Mouse (Mus musculus) lung, embryonic 14.5 days (tissue): ENCODE data around the gene Foxg1. TPM values are rescaled to one million over a fixed set of nuclear protein-coding genes. Genes with fewer than 3 reads are reported as not detected.

Experiments used
- ATAC-seq: fragments of 200-750 bp; cut with Nextera tagmentation; 2 replicates; pipeline ENCODE4 v1.8.0; 2017; ENCODE audit warnings: mild to moderate bottlenecking, moderate TSS enrichment, moderate library complexity; ENCODE audit not compliant: insufficient read depth
- DNase-seq: peaks from one replicate; pipeline ENCODE4 v3.0.0-alpha.2; 2015
- H3K27ac ChIP-seq: fragments of 300-500 bp; sonication (generic); 2 replicates; pipeline ENCODE4 v1.5.1; 2014; ENCODE audit warnings: low read depth, mild to moderate bottlenecking, moderate library complexity
- H3K27me3 ChIP-seq: fragments of 300-500 bp; sonication (generic); 2 replicates; pipeline ENCODE4 v1.6.1; 2014; ENCODE audit warnings: low read length, control low read depth; ENCODE audit not compliant: insufficient read depth
- H3K36me3 ChIP-seq: fragments of 300-500 bp; sonication (generic); 2 replicates; pipeline ENCODE4 v1.6.1; 2014; ENCODE audit warnings: control low read depth; ENCODE audit not compliant: insufficient read depth
- H3K4me1 ChIP-seq: fragments of 300-500 bp; sonication (generic); 2 replicates; pipeline ENCODE4 v1.6.1; 2014; ENCODE audit warnings: antibody characterized with exemption, control low read depth; ENCODE audit not compliant: insufficient read depth
- H3K4me2 ChIP-seq: fragments of 300-500 bp; sonication (generic); 2 replicates; pipeline ENCODE4 v1.6.1; 2014; ENCODE audit warnings: mild to moderate bottlenecking
- H3K4me3 ChIP-seq: fragments of 300-500 bp; sonication (generic); 2 replicates; pipeline ENCODE4 v1.5.1; 2014; ENCODE audit warnings: low read depth, low read length
- H3K9ac ChIP-seq: fragments of 300-500 bp; sonication (generic); 2 replicates; pipeline ENCODE4 v1.6.1; 2014
- H3K9me3 ChIP-seq: fragments of 300-500 bp; sonication (generic); 2 replicates; pipeline ENCODE4 v1.6.1; 2016; ENCODE audit warnings: low read depth, low read length, control low read depth
- CTCF ChIP-seq: IDR thresholded peaks from 2 replicates; pipeline ENCODE4 v1.5.1; 2016; ENCODE audit warnings: antibody characterized with exemption, low read depth
- WGBS: fragments of 180-500 bp; shearing (Covaris S2); extraction: QIAGEN DNeasy Blood & Tissue Kit; methylation state at CpG from one replicate; pipeline ENCODE4 v1.1.7; 2014; 5-methylcytosine and 5-hydroxymethylcytosine counted together
- polyA plus RNA-seq: library from polyadenylated mRNA; unstranded; fragments of >200 nt; fragmentation: Nextera tagmentation; extraction: Ambion mirVana; gene quantifications from 2 replicates; pipeline ENCODE4 v1.2.1, GENCODE M21; 2014

The Foxg1 gene
- polyA plus RNA-seq, 1 experiment from 2014 or later = 0.09 TPM

GRCm38 (mm10) chr12:49398163-49398540, 15.7 kb downstream of the Foxg1 start:
- Histone ChIP-seq H3K36me3 (no peaks in the 10 kb centered on the region), H3K9ac (no peak overlapping the region), H3K4me3 (no peak overlapping the region), H3K4me2 (no peak overlapping the region), H3K27me3 (peaks cover 83% of the 10 kb centered on the region), H3K9me3 (no peaks in the 10 kb centered on the region), H3K27ac (no peak overlapping the region), H3K4me1 (no peaks in the 10 kb centered on the region)
- DNase-seq (no peak), ATAC-seq (no peak)
- no peak for TF ChIP-seq CTCF

- TF ChIP-seq CTCF = no peak
- Histone ChIP-seq H3K27me3 (peaks cover 85% of the 10 kb centered on the region), H3K4me1 (no peaks in the 10 kb centered on the region), H3K4me2 (no peak overlapping the region), H3K9ac (no peak overlapping the region), H3K4me3 (no peak overlapping the region), H3K9me3 (no peaks in the 10 kb centered on the region), H3K36me3 (no peaks in the 10 kb centered on the region), H3K27ac (no peak overlapping the region)
- 22% methylated on average over 3 of the region's 3 CpGs for WGBS
- DNase-seq = no peak
- no peak for ATAC-seq
Measured at GRCm38 (mm10) chr12:49398636-49399035, 16.2 kb downstream of the Foxg1 start.

- no peak for DNase-seq
- no peak for ATAC-seq
- TF ChIP-seq CTCF = no peak
Measured at GRCm38 (mm10) chr12:49399611-49400010, 17.2 kb downstream of the Foxg1 start.

GRCm38 (mm10) chr12:49400036-49400852, 17.8 kb downstream of the Foxg1 start:
- no peak for TF ChIP-seq CTCF
- Histone ChIP-seq H3K9me3 (no peaks in the 10 kb centered on the region), H3K27ac (no peak overlapping the region), H3K4me3 (no peak overlapping the region), H3K4me1 (no peaks in the 10 kb centered on the region), H3K4me2 (no peak overlapping the region), H3K36me3 (no peaks in the 10 kb centered on the region), H3K9ac (no peak overlapping the region), H3K27me3 (peaks cover 83% of the 10 kb centered on the region)
- ATAC-seq (no peak), DNase-seq (peak; percentile 1)
- 7% methylated on average over 9 of the region's 9 CpGs for WGBS

More at GRCm38 (mm10) chr12:49399611-49400010, 17.2 kb downstream of the Foxg1 start:
- no peak overlapping the region for H3K4me2 ChIP-seq
- no peaks in the 10 kb centered on the region for H3K4me1 ChIP-seq
- no peaks in the 10 kb centered on the region for H3K36me3 ChIP-seq
- no peak overlapping the region for H3K27ac ChIP-seq
- no peak overlapping the region for H3K9ac ChIP-seq
- WGBS = 2% methylated on average over 1 of the region's 1 CpGs
- no peaks in the 10 kb centered on the region for H3K9me3 ChIP-seq
- peaks cover 84% of the 10 kb centered on the region for H3K27me3 ChIP-seq
- H3K4me3 ChIP-seq = no peak overlapping the region

GRCm38 (mm10) chr12:49400853-49401118, 18.3 kb downstream of the Foxg1 start:
- ATAC-seq (peak; percentile 86), DNase-seq (no peak)
- Histone ChIP-seq H3K4me1 (no peaks in the 10 kb centered on the region), H3K27ac (no peak overlapping the region), H3K4me2 (peak overlapping the region; percentile 72), H3K4me3 (peak overlapping the region; percentile 35), H3K9ac (no peak overlapping the region), H3K27me3 (peaks cover 80% of the 10 kb centered on the region), H3K36me3 (no peaks in the 10 kb centered on the region), H3K9me3 (no peaks in the 10 kb centered on the region)
- WGBS = 0% methylated on average over 8 of the region's 8 CpGs
- TF ChIP-seq CTCF = no peak

GRCm38 (mm10) chr12:49401119-49401795, 18.8 kb downstream of the Foxg1 start:
- no peaks in the 10 kb centered on the region for H3K36me3 ChIP-seq
- H3K4me2 ChIP-seq = peak overlapping the region; percentile 72
- no peak overlapping the region for H3K27ac ChIP-seq
- no peaks in the 10 kb centered on the region for H3K9me3 ChIP-seq
- peak overlapping the region; percentile 24 for H3K9ac ChIP-seq
- peak; percentile 59 for DNase-seq
- peak; percentile 86 for ATAC-seq
- no peak for TF ChIP-seq CTCF
- under 1% methylated on average over 68 of the region's 68 CpGs for WGBS
- peak overlapping the region; percentile 35 for H3K4me3 ChIP-seq
- peaks cover 77% of the 10 kb centered on the region for H3K27me3 ChIP-seq
- no peaks in the 10 kb centered on the region for H3K4me1 ChIP-seq

- H3K4me2 ChIP-seq = peak overlapping the region; percentile 72
- no peak overlapping the region for H3K27ac ChIP-seq
- H3K9me3 ChIP-seq = no peaks in the 10 kb centered on the region
- H3K27me3 ChIP-seq = peaks cover 74% of the 10 kb centered on the region
- H3K4me3 ChIP-seq = peak overlapping the region; percentile 35
- no peak for TF ChIP-seq CTCF
- H3K4me1 ChIP-seq = no peaks in the 10 kb centered on the region
- 0% methylated on average over 5 of the region's 5 CpGs for WGBS
- H3K9ac ChIP-seq = no peak overlapping the region
- ATAC-seq (no peak), DNase-seq (peak; percentile 12)
- H3K36me3 ChIP-seq = no peaks in the 10 kb centered on the region
Measured at GRCm38 (mm10) chr12:49401796-49402130, 19.3 kb downstream of the Foxg1 start.
